Mouse (Mus musculus): Measurements from ENCODE around the gene Foxk1. TPM values are rescaled to one million over a fixed set of nuclear protein-coding genes. Genes with fewer than 3 reads are reported as not detected.

Foxk1 gene
- total and polyA plus RNA-seq, 2 experiments from 2014 or later = 7.1 to 30.0 TPM

GRCm38 (mm10) chr5:142463461-142464454 is 62.5 kb downstream of the Foxk1 start, which contains the start of gene Ap5z1:
Gene Ap5z1 (plus strand): TSS chr5:142463944.
- Histone ChIP-seq H3K36me3 (ENCODE audit: insufficient read depth, low read length) (peaks cover 13% of the 10 kb centered on the region), H3K9ac (replicated peaks; ENCODE audit: low read length, poor library complexity, severe bottlenecking) (peak within 1 kb of the TSS; percentile 67), H3K27ac (ENCODE audit: low read depth, low read length) (peak within 1 kb of the TSS; percentile 89), H3K27me3 (ENCODE audit: insufficient read depth, low read length) (no peaks in the 10 kb centered on the region), H3K4me3 (ENCODE audit: low read depth, low read length) (peak within 1 kb of the TSS; percentile 63), H3K4me1 (ENCODE audit: insufficient read depth, low read length) (peaks cover 4% of the 10 kb centered on the region; the same call in 1 of the 2 replicates), H3K9me3 (ENCODE audit: low read length) (no peaks in the 10 kb centered on the region), H3K4me2 (ENCODE audit: low read depth, low read length, poor library complexity, severe bottlenecking) (peak within 1 kb of the TSS; percentile 71)
- DNase-seq (ENCODE audit: low spot score) (peak; percentile 98), ATAC-seq (ENCODE audit: low FRiP score) (peak; percentile 93)
- WGBS = 2% methylated on average over 60 of the region's 60 CpGs
- TF ChIP-seq CTCF (IDR thresholded peaks at IDR 0.05) = no peak

- TF ChIP-seq CTCF (IDR thresholded peaks at IDR 0.05) = no peak
- peaks cover 4% of the 10 kb centered on the region; the same call in 1 of the 2 replicates for H3K4me1 ChIP-seq (ENCODE audit: insufficient read depth, low read length)
- no peak overlapping the region for H3K4me3 ChIP-seq (ENCODE audit: low read depth, low read length)
- WGBS = 94% methylated on average over 13 of the region's 13 CpGs
- no peak overlapping the region for H3K27ac ChIP-seq (ENCODE audit: low read depth, low read length)
- H3K27me3 ChIP-seq (ENCODE audit: insufficient read depth, low read length) = no peaks in the 10 kb centered on the region
- H3K4me2 ChIP-seq (ENCODE audit: low read depth, low read length, poor library complexity, severe bottlenecking) = no peak overlapping the region
- ATAC-seq (ENCODE audit: low FRiP score) (no peak), DNase-seq (ENCODE audit: low spot score) (no peak)
- H3K9ac ChIP-seq (replicated peaks; ENCODE audit: low read length, poor library complexity, severe bottlenecking) = no peak overlapping the region
- H3K36me3 ChIP-seq (ENCODE audit: insufficient read depth, low read length) = peaks cover 15% of the 10 kb centered on the region
- no peaks in the 10 kb centered on the region for H3K9me3 ChIP-seq (ENCODE audit: low read length)
Measured at GRCm38 (mm10) chr5:142468375-142468774, 67.1 kb downstream of the Foxk1 start.

- ATAC-seq (ENCODE audit: low FRiP score) = no peak
Measured at GRCm38 (mm10) chr5:142469796-142470195, 68.5 kb downstream of the Foxk1 start.

GRCm38 (mm10) chr5:142473696-142474095 is 72.4 kb downstream of the Foxk1 start:
- DNase-seq (ENCODE audit: low spot score) (peak; percentile 67), ATAC-seq (ENCODE audit: low FRiP score) (peak; percentile 50; the same call in 1 of the 2 replicates)
- H3K4me1 ChIP-seq (ENCODE audit: insufficient read depth, low read length) = no peaks in the 10 kb centered on the region
- peaks cover 17% of the 10 kb centered on the region for H3K36me3 ChIP-seq (ENCODE audit: insufficient read depth, low read length)
- WGBS = 62% methylated on average over 10 of the region's 10 CpGs
- no peaks in the 10 kb centered on the region for H3K27me3 ChIP-seq (ENCODE audit: insufficient read depth, low read length)
- no peak overlapping the region for H3K27ac ChIP-seq (ENCODE audit: low read depth, low read length)
- no peak overlapping the region for H3K9ac ChIP-seq (replicated peaks; ENCODE audit: low read length, poor library complexity, severe bottlenecking)
- no peak for TF ChIP-seq CTCF (IDR thresholded peaks at IDR 0.05)
- no peak overlapping the region for H3K4me2 ChIP-seq (ENCODE audit: low read depth, low read length, poor library complexity, severe bottlenecking)
- H3K4me3 ChIP-seq (ENCODE audit: low read depth, low read length) = no peak overlapping the region
- no peaks in the 10 kb centered on the region for H3K9me3 ChIP-seq (ENCODE audit: low read length)

More at GRCm38 (mm10) chr5:142469796-142470195, 68.5 kb downstream of the Foxk1 start:
- H3K4me2 ChIP-seq (ENCODE audit: low read depth, low read length, poor library complexity, severe bottlenecking) = no peak overlapping the region
- H3K4me3 ChIP-seq (ENCODE audit: low read depth, low read length) = no peak overlapping the region
- no peak for DNase-seq (ENCODE audit: low spot score)
- no peaks in the 10 kb centered on the region for H3K27me3 ChIP-seq (ENCODE audit: insufficient read depth, low read length)
- no peak for TF ChIP-seq CTCF (IDR thresholded peaks at IDR 0.05)
- peaks cover 3% of the 10 kb centered on the region; the same call in 1 of the 2 replicates for H3K4me1 ChIP-seq (ENCODE audit: insufficient read depth, low read length)
- H3K9me3 ChIP-seq (ENCODE audit: low read length) = no peaks in the 10 kb centered on the region
- peaks cover 20% of the 10 kb centered on the region for H3K36me3 ChIP-seq (ENCODE audit: insufficient read depth, low read length)
- 89% methylated on average over 11 of the region's 11 CpGs for WGBS
- H3K27ac ChIP-seq (ENCODE audit: low read depth, low read length) = no peak overlapping the region
- H3K9ac ChIP-seq (replicated peaks; ENCODE audit: low read length, poor library complexity, severe bottlenecking) = no peak overlapping the region

- no peak for ATAC-seq (ENCODE audit: low FRiP score)
- WGBS = 87% methylated on average over 7 of the region's 7 CpGs
Measured at GRCm38 (mm10) chr5:142475669-142476068, 74.4 kb downstream of the Foxk1 start.

GRCm38 (mm10) chr5:142477346-142477745 is 76.0 kb downstream of the Foxk1 start:
- Histone ChIP-seq H3K36me3 (ENCODE audit: insufficient read depth, low read length) (peaks cover 8% of the 10 kb centered on the region; the same call in 1 of the 2 replicates), H3K27me3 (ENCODE audit: insufficient read depth, low read length) (no peaks in the 10 kb centered on the region), H3K9me3 (ENCODE audit: low read length) (no peaks in the 10 kb centered on the region), H3K4me2 (ENCODE audit: low read depth, low read length, poor library complexity, severe bottlenecking) (no peak overlapping the region), H3K4me3 (ENCODE audit: low read depth, low read length) (no peak overlapping the region), H3K9ac (replicated peaks; ENCODE audit: low read length, poor library complexity, severe bottlenecking) (no peak overlapping the region), H3K27ac (ENCODE audit: low read depth, low read length) (no peak overlapping the region), H3K4me1 (ENCODE audit: insufficient read depth, low read length) (0 out of 2 replicates have a peak, but pooled peaks cover 2% of the 10 kb centered on the region)
- 88% methylated on average over 12 of the region's 12 CpGs for WGBS
- no peak for TF ChIP-seq CTCF (IDR thresholded peaks at IDR 0.05)
- peak; percentile 14 for DNase-seq (ENCODE audit: low spot score)
- no peak for ATAC-seq (ENCODE audit: low FRiP score)

More at GRCm38 (mm10) chr5:142475669-142476068, 74.4 kb downstream of the Foxk1 start:
- Histone ChIP-seq H3K4me2 (ENCODE audit: low read depth, low read length, poor library complexity, severe bottlenecking) (no peak overlapping the region), H3K4me3 (ENCODE audit: low read depth, low read length) (no peak overlapping the region), H3K36me3 (ENCODE audit: insufficient read depth, low read length) (peaks cover 8% of the 10 kb centered on the region; the same call in 1 of the 2 replicates), H3K27me3 (ENCODE audit: insufficient read depth, low read length) (no peaks in the 10 kb centered on the region), H3K9me3 (ENCODE audit: low read length) (no peaks in the 10 kb centered on the region), H3K4me1 (ENCODE audit: insufficient read depth, low read length) (0 out of 2 replicates have a peak, but pooled peaks cover 2% of the 10 kb centered on the region), H3K27ac (ENCODE audit: low read depth, low read length) (no peak overlapping the region), H3K9ac (replicated peaks; ENCODE audit: low read length, poor library complexity, severe bottlenecking) (no peak overlapping the region)
- TF ChIP-seq CTCF (IDR thresholded peaks at IDR 0.05) = no peak
- no peak for DNase-seq (ENCODE audit: low spot score)

All from midbrain, postnatal 0 days (tissue).